ENCODE assay signal across 9 mouse cellular contexts in the genomic region with DNA sequence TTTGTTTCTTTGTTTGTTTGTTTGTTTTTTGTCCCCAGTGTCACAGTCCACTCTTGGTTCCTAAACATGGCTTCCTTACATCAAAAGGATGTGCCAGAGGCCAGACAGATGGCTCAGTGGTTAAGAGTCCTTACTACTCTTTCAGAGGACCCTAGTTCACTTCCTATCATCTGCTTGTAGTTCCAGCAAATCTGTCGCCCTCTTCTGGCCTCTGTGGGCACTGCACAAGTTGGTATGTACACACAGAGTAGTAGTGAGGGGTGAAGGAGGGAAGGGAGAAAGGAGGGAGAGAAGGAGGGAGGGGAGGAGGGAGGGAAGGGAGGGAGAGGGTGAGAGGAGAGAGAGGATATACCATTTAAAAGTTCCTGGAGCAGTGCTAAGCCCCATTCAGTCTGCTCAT. TPM values are rescaled to one million over a fixed set of nuclear protein-coding genes. Genes with fewer than 3 reads are reported as not detected.
A peak's percentile ranks its signal among the peaks of the same experiment; 100 is the strongest.
DNase-seq lines count a peak whose midpoint lies in the region; ATAC-seq and TF ChIP-seq lines count a peak whose summit lies in the region.
"Had no signal": no experiment of that assay in that cellular context is flagged by ENCODE, and none has a peak within 500 bp of the region (broad histone marks: within the 10 kb centered on the region; RNA-seq: fewer than 3 reads in every experiment).

No protein-coding gene starts in this region.

- 13% methylated on average over 1 of the region's 1 CpGs for WGBS in liver, postnatal 0 days (ENCODE audit: insufficient replicate concordance)

- H3K4me3 ChIP-seq in left cerebral cortex, adult 2 months = no peak overlapping the region
- H3K4me3 ChIP-seq in liver, postnatal 0 days (ENCODE audit: low read depth, low read length) = no peak overlapping the region
- H3K4me3 ChIP-seq: megakaryocyte, embryonic 14.5 days had no signal

- no peak for ATAC-seq in liver, postnatal 0 days
- ATAC-seq in erythroblast, adult 5-6 weeks (replicated peaks; ENCODE audit: low FRiP score, poor library complexity, severe bottlenecking) = no peak

- H3K4me2 ChIP-seq in liver, postnatal 0 days (ENCODE audit: low read depth, low read length) = no peak overlapping the region

- H3K36me3 ChIP-seq in liver, postnatal 0 days (replicated peaks; ENCODE audit: insufficient read depth, low read length) = no peaks in the 10 kb centered on the region

- no peak overlapping the region for H3K9ac ChIP-seq in liver, postnatal 0 days (replicated peaks)

- peak; percentile 25 for TF ChIP-seq CTCF in left cerebral cortex, adult 2 months (IDR thresholded peaks at IDR 0.05)
- TF ChIP-seq CTCF in liver, postnatal 0 days (IDR thresholded peaks at IDR 0.05; ENCODE audit: low read depth) = peak; percentile 74

- H3K4me1 ChIP-seq in liver, postnatal 0 days (ENCODE audit: insufficient read depth) = no peaks in the 10 kb centered on the region

- no peak for TF ChIP-seq EP300 in liver, postnatal 0 days (IDR thresholded peaks at IDR 0.05; ENCODE audit: low read depth)

- no peak overlapping the region for H3K27ac ChIP-seq in left cerebral cortex, adult 2 months
- no peak overlapping the region for H3K27ac ChIP-seq in liver, postnatal 0 days (ENCODE audit: low read depth)

- H3K27me3 ChIP-seq in liver, postnatal 0 days (ENCODE audit: insufficient read depth, low read length) = no peaks in the 10 kb centered on the region

- no peaks in the 10 kb centered on the region for H3K9me3 ChIP-seq in liver, postnatal 0 days (ENCODE audit: low read length)
- H3K9me3 ChIP-seq: megakaryocyte, embryonic 14.5 days had no signal

- intact Hi-C loops in left cerebral cortex, adult 2 months (cut with DNase I) = no loop called here
- intact Hi-C loops in left cerebral cortex, postnatal 36 days (cut with DNase I) = no loop called here

- DNase-seq in adrenal gland, adult 18-20 months (ENCODE audit: low spot score in 2 of 2) = peak; percentile 26 to 32
- DNase-seq in adrenal gland, adult 2 months = no peak
- DNase-seq in left cerebral cortex, adult 2 months (ENCODE audit: extremely low spot score in 1 of 2, low spot score in 2 of 2) = no peak
- DNase-seq in left cerebral cortex, postnatal 36 days (ENCODE audit: low spot score in 2 of 2) = no peak
- peak; percentile 20 for DNase-seq in brain, adult 2 months (ENCODE audit: low read depth, low spot score)
- DNase-seq in liver, postnatal 0 days = peak; percentile 71
- peak; percentile 14 to 70 for DNase-seq in thymus, postnatal 10 days (ENCODE audit: low spot score in 2 of 2)

RNA-seq across cellular contexts. Expression of gene Erg, which starts 15.8 kb away (rescaled TPM):
- total RNA-seq in adrenal gland, adult 18-20 months (2021) = 10 to 100 TPM; 14.5 TPM
- 10 to 100 TPM; 14.0 to 18.3 TPM for total RNA-seq in adrenal gland, adult 2 months (2021)
- polyA plus RNA-seq in adrenal gland, adult 2 months (2012; rRNA removed) = 13.8 and 14.2 TPM in 2 replicates
- 1 to 10 TPM; 5.5 to 5.6 TPM for total RNA-seq in left cerebral cortex, adult 2 months (2021)
- total RNA-seq in left cerebral cortex, postnatal 36 days (2021) = 1 to 10 TPM; 6.6 to 6.7 TPM
- 2.0 and 2.2 TPM in 2 replicates for polyA plus RNA-seq in liver, postnatal 0 days (2015; fragmentation: Nextera tagmentation; extraction: Ambion mirVana)
- 3.8 and 4.0 TPM in 2 replicates for total RNA-seq in erythroblast, adult 5-6 weeks (2015; ENCODE audit: low replicate concordance)
- total RNA-seq in erythroblast, adult 5-6 weeks (2017; ENCODE audit: low replicate concordance) = 6.0 and 9.5 TPM in 2 replicates

Comparison
In these comparisons a context has a peak if more than half of its experiments do, and no peak if none do; other contexts are left out.
1. DNase-seq: peak in adrenal gland, adult 18-20 months (2 of 2), brain, adult 2 months (single experiment), liver, postnatal 0 days (single experiment) and thymus, postnatal 10 days (2 of 2); none in adrenal gland, adult 2 months (single experiment), left cerebral cortex, adult 2 months (0 of 2) and left cerebral cortex, postnatal 36 days (0 of 2).